Mouse (Mus musculus): ENCODE data around the gene Oxsm.

- TF ChIP-seq CTCF (IDR thresholded peaks at IDR 0.05; ENCODE audit: low read depth, low read length) (no peak), POLR2A (IDR thresholded peaks at IDR 0.05; ENCODE audit: extremely low read depth, insufficient read depth, low read length) (no peak)
Observed at GRCm38 (mm10) chr14:16246340-16246912, 3.2 kb downstream of the Oxsm start.

Measured in liver, adult 2 months (tissue).